Mouse (Mus musculus): ENCODE measurements around the gene Lyrm9. TPM values are rescaled to one million over a fixed set of nuclear protein-coding genes. Genes with fewer than 3 reads are reported as not detected.
A peak's percentile ranks its signal among the peaks of the same experiment; 100 is the strongest.

Lyrm9 gene
- 10 to 100 TPM; 34.7 to 36.5 TPM for total RNA-seq (2021)

GRCm38 (mm10) chr11:78826442-78827013 lies at the start of gene Lyrm9:
Gene Lyrm9 (plus strand): TSS chr11:78826584.
- DNase-seq = peak; percentile 100
- intact Hi-C loops (cut with DNase I) = loop anchor here (5.0 kb wide), 2 partner anchors 129 to 239 kb away; partner anchors contain the start of gene Nlk

GRCm38 (mm10) chr11:78777851-78778680 lies 48.3 kb upstream of the Lyrm9 start:
- no peak for DNase-seq
- intact Hi-C loops (cut with DNase I) = no loop called here

- DNase-seq = no peak
- intact Hi-C loops (cut with DNase I) = loop anchor here (5.0 kb wide), 1 partner anchor 42 kb away; no protein-coding TSS in a partner anchor
Measured at GRCm38 (mm10) chr11:78780002-78780401, 46.4 kb upstream of the Lyrm9 start.

GRCm38 (mm10) chr11:78780571-78780970 lies 45.8 kb upstream of the Lyrm9 start:
- DNase-seq = no peak
- intact Hi-C loops (cut with DNase I) = loop anchor here (5.0 kb wide), 1 partner anchor 42 kb away; no protein-coding TSS in a partner anchor

GRCm38 (mm10) chr11:78782326-78782725 lies 44.1 kb upstream of the Lyrm9 start:
- no peak for DNase-seq
- intact Hi-C loops (cut with DNase I) = loop anchor here (5.0 kb wide), 1 partner anchor 40 kb away; no protein-coding TSS in a partner anchor

GRCm38 (mm10) chr11:78782791-78783347 lies 43.5 kb upstream of the Lyrm9 start:
- intact Hi-C loops (cut with DNase I) = loop anchor here (5.0 kb wide), 1 partner anchor 39 kb away; no protein-coding TSS in a partner anchor
- DNase-seq = no peak

- DNase-seq = no peak
- intact Hi-C loops (cut with DNase I) = no loop called here
Measured at GRCm38 (mm10) chr11:78786013-78786431, 40.4 kb upstream of the Lyrm9 start.

GRCm38 (mm10) chr11:78789370-78790060 lies 36.9 kb upstream of the Lyrm9 start:
- DNase-seq = no peak
- intact Hi-C loops (cut with DNase I) = no loop called here

GRCm38 (mm10) chr11:78791582-78791981 lies 34.8 kb upstream of the Lyrm9 start:
- DNase-seq = peak; percentile 29 to 42
- intact Hi-C loops (cut with DNase I) = no loop called here

- intact Hi-C loops (cut with DNase I) = no loop called here
- DNase-seq = no peak
Measured at GRCm38 (mm10) chr11:78792055-78792454, 34.3 kb upstream of the Lyrm9 start.

- intact Hi-C loops (cut with DNase I) = no loop called here
- DNase-seq = no peak
Measured at GRCm38 (mm10) chr11:78792465-78792864, 33.9 kb upstream of the Lyrm9 start.

- intact Hi-C loops (cut with DNase I) = no loop called here
Measured at GRCm38 (mm10) chr11:78793116-78793515, 33.3 kb upstream of the Lyrm9 start.

GRCm38 (mm10) chr11:78796072-78796729 lies 30.2 kb upstream of the Lyrm9 start:
- intact Hi-C loops (cut with DNase I) = no loop called here
- no peak for DNase-seq

More at GRCm38 (mm10) chr11:78793116-78793515, 33.3 kb upstream of the Lyrm9 start:
- DNase-seq = no peak

- DNase-seq = no peak
- intact Hi-C loops (cut with DNase I) = no loop called here
Measured at GRCm38 (mm10) chr11:78801094-78801493, 25.3 kb upstream of the Lyrm9 start.

GRCm38 (mm10) chr11:78803587-78804316 lies 22.6 kb upstream of the Lyrm9 start:
- DNase-seq = peak; percentile 74 to 79
- intact Hi-C loops (cut with DNase I) = no loop called here

GRCm38 (mm10) chr11:78804551-78804950 lies 21.8 kb upstream of the Lyrm9 start:
- DNase-seq = no peak
- intact Hi-C loops (cut with DNase I) = no loop called here

- intact Hi-C loops (cut with DNase I) = no loop called here
- no peak for DNase-seq
Measured at GRCm38 (mm10) chr11:78805198-78805597, 21.2 kb upstream of the Lyrm9 start.

GRCm38 (mm10) chr11:78805691-78806137 lies 20.7 kb upstream of the Lyrm9 start:
- intact Hi-C loops (cut with DNase I) = no loop called here
- DNase-seq = no peak

- intact Hi-C loops (cut with DNase I) = no loop called here
- no peak for DNase-seq
Measured at GRCm38 (mm10) chr11:78807341-78808108, 18.9 kb upstream of the Lyrm9 start.

Data from heart, postnatal 36 days (tissue).